Mouse (Mus musculus): ENCODE measurements around the gene Camta2. TPM values are rescaled to one million over a fixed set of nuclear protein-coding genes. Genes with fewer than 3 reads are reported as not detected.

The Camta2 gene
- polyA plus RNA-seq, 1 experiment, result 38.4 TPM

- Histone ChIP-seq H3K27ac (ENCODE audit: control insufficient read depth, insufficient read depth, low read length) (peak overlapping the region; percentile 97), H3K4me3 (ENCODE audit: control insufficient read depth, insufficient read depth, low read length) (peak overlapping the region; percentile 66), H3K4me1 (replicated peaks; ENCODE audit: control insufficient read depth, insufficient read depth, low read length) (peaks cover 41% of the 10 kb centered on the region), H3K36me3 (ENCODE audit: control insufficient read depth, insufficient read depth, low read length) (peaks cover 42% of the 10 kb centered on the region), H3K27me3 (ENCODE audit: control insufficient read depth, insufficient read depth, low read length) (no peaks in the 10 kb centered on the region)
- 2% methylated on average over 28 of the region's 28 CpGs for WGBS
- peak; percentile 64 for DNase-seq
- no peak for TF ChIP-seq CTCF (IDR thresholded peaks at IDR 0.05; ENCODE audit: borderline replicate concordance, control insufficient read depth, extremely low read depth, insufficient read depth, low read length, poor library complexity)
- TF ChIP-seq POLR2A (IDR thresholded peaks at IDR 0.05; ENCODE audit: control insufficient read depth, extremely low read depth, insufficient read depth, low read length, poor library complexity), result no peak; the same call in 1 of the 2 replicates
Observed at GRCm38 (mm10) chr11:70647716-70648420, 40.0 kb downstream of the Camta2 start.

- H3K4me1 ChIP-seq (replicated peaks; ENCODE audit: control insufficient read depth, insufficient read depth, low read length), result peaks cover 39% of the 10 kb centered on the region
- peaks cover 33% of the 10 kb centered on the region for H3K36me3 ChIP-seq (ENCODE audit: control insufficient read depth, insufficient read depth, low read length)
- DNase-seq, result peak; percentile 96
Observed at GRCm38 (mm10) chr11:70646691-70647650, 40.9 kb downstream of the Camta2 start, which contains the start of the genes Rnf167 and Slc25a11. Gene Rnf167, plus strand, starts transcription at chr11:70647235. Gene Slc25a11, minus strand, starts transcription at chr11:70647479.

GRCm38 (mm10) chr11:70646259-70646555 is 41.7 kb downstream of the Camta2 start:
- H3K4me3 ChIP-seq (ENCODE audit: control insufficient read depth, insufficient read depth, low read length), result peak overlapping the region; percentile 64
- DNase-seq, result peak; percentile 13
- peaks cover 25% of the 10 kb centered on the region for H3K36me3 ChIP-seq (ENCODE audit: control insufficient read depth, insufficient read depth, low read length)
- WGBS, result 21% methylated on average over 3 of the region's 3 CpGs
- peak overlapping the region; percentile 44 for H3K27ac ChIP-seq (ENCODE audit: control insufficient read depth, insufficient read depth, low read length)
- no peaks in the 10 kb centered on the region for H3K27me3 ChIP-seq (ENCODE audit: control insufficient read depth, insufficient read depth, low read length)
- H3K4me1 ChIP-seq (replicated peaks; ENCODE audit: control insufficient read depth, insufficient read depth, low read length), result peaks cover 35% of the 10 kb centered on the region
- TF ChIP-seq POLR2A (IDR thresholded peaks at IDR 0.05; ENCODE audit: control insufficient read depth, extremely low read depth, insufficient read depth, low read length, poor library complexity) (no peak), CTCF (IDR thresholded peaks at IDR 0.05; ENCODE audit: borderline replicate concordance, control insufficient read depth, extremely low read depth, insufficient read depth, low read length, poor library complexity) (no peak)

More at GRCm38 (mm10) chr11:70646691-70647650, 40.9 kb downstream of the Camta2 start, which contains the start of the genes Rnf167 and Slc25a11:
- WGBS, result under 1% methylated on average over 63 of the region's 63 CpGs
- TF ChIP-seq CTCF (IDR thresholded peaks at IDR 0.05; ENCODE audit: borderline replicate concordance, control insufficient read depth, extremely low read depth, insufficient read depth, low read length, poor library complexity) (peak; percentile 66; the same call in 1 of the 2 replicates), POLR2A (IDR thresholded peaks at IDR 0.05; ENCODE audit: control insufficient read depth, extremely low read depth, insufficient read depth, low read length, poor library complexity) (peak; percentile 91)
- Histone ChIP-seq H3K27me3 (ENCODE audit: control insufficient read depth, insufficient read depth, low read length) (no peaks in the 10 kb centered on the region), H3K4me3 (ENCODE audit: control insufficient read depth, insufficient read depth, low read length) (peak within 1 kb of the TSS; percentile 66), H3K27ac (ENCODE audit: control insufficient read depth, insufficient read depth, low read length) (peak within 1 kb of the TSS; percentile 97)

- Histone ChIP-seq H3K4me1 (replicated peaks; ENCODE audit: control insufficient read depth, insufficient read depth, low read length) (peaks cover 30% of the 10 kb centered on the region), H3K27me3 (ENCODE audit: control insufficient read depth, insufficient read depth, low read length) (no peaks in the 10 kb centered on the region), H3K27ac (ENCODE audit: control insufficient read depth, insufficient read depth, low read length) (no peak overlapping the region), H3K36me3 (ENCODE audit: control insufficient read depth, insufficient read depth, low read length) (peaks cover 19% of the 10 kb centered on the region), H3K4me3 (ENCODE audit: control insufficient read depth, insufficient read depth, low read length) (peak overlapping the region; percentile 64)
- peak; percentile 7 for DNase-seq
- no peak for TF ChIP-seq POLR2A (IDR thresholded peaks at IDR 0.05; ENCODE audit: control insufficient read depth, extremely low read depth, insufficient read depth, low read length, poor library complexity)
- no peak for TF ChIP-seq CTCF (IDR thresholded peaks at IDR 0.05; ENCODE audit: borderline replicate concordance, control insufficient read depth, extremely low read depth, insufficient read depth, low read length, poor library complexity)
- WGBS, result 82% methylated on average over 12 of the region's 12 CpGs
Observed at GRCm38 (mm10) chr11:70645461-70646258, 42.2 kb downstream of the Camta2 start.

GRCm38 (mm10) chr11:70644564-70645103 is 43.3 kb downstream of the Camta2 start:
- H3K36me3 ChIP-seq (ENCODE audit: control insufficient read depth, insufficient read depth, low read length), result peaks cover 10% of the 10 kb centered on the region

More at GRCm38 (mm10) chr11:70644564-70645103, 43.3 kb downstream of the Camta2 start:
- WGBS, result 96% methylated on average over 8 of the region's 8 CpGs
- Histone ChIP-seq H3K27ac (ENCODE audit: control insufficient read depth, insufficient read depth, low read length) (no peak overlapping the region), H3K27me3 (ENCODE audit: control insufficient read depth, insufficient read depth, low read length) (no peaks in the 10 kb centered on the region), H3K4me3 (ENCODE audit: control insufficient read depth, insufficient read depth, low read length) (no peak overlapping the region), H3K4me1 (replicated peaks; ENCODE audit: control insufficient read depth, insufficient read depth, low read length) (peaks cover 22% of the 10 kb centered on the region)
- no peak for TF ChIP-seq CTCF (IDR thresholded peaks at IDR 0.05; ENCODE audit: borderline replicate concordance, control insufficient read depth, extremely low read depth, insufficient read depth, low read length, poor library complexity)
- no peak for TF ChIP-seq POLR2A (IDR thresholded peaks at IDR 0.05; ENCODE audit: control insufficient read depth, extremely low read depth, insufficient read depth, low read length, poor library complexity)
- DNase-seq, result no peak
